Mouse (Mus musculus) kidney, postnatal 25 days (tissue): ENCODE measurements around the gene Hadh.

Experiments
- DNase-seq, 2 experiments: peaks; one replicate each; pipeline ENCODE4 v3.0.0; 2021; ENCODE audit warnings: mixed read lengths in 2 of 2

Gene Hadh

GRCm38 (mm10) chr3:131214841-131215240 lies 57.1 kb downstream of the Hadh start:
- DNase-seq, result peak; percentile 46 to 58

DNA sequence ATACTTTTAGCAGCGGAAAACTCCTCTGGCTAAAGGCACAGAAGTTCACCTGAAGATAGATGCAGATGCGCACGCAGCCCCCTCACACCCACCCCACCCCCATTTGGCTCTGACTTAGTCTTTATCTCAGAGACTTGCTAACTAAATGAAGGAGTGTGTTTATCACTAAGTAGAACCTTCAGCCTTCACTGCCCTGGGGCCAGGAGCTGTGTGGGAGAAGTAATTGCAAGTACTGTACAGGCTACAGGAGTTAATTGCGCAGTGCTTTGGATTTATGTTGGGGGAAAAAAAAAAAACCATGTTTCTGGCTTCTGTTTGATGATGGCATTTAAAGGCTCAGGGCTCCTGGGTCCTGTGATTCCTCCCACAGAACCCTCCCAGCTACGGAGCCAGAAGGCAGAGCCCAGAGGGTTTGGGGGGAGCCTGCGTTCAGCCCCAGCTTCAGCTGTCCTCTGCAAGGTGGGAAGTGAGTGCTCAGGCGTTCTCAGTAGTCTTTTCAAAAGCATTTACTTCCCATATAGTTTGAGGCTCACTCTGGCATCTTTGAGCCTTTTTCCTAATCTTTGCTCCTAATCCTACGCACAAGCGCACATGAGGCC lies 57.7 kb downstream of the Hadh start:
- DNase-seq, result no peak

DNA sequence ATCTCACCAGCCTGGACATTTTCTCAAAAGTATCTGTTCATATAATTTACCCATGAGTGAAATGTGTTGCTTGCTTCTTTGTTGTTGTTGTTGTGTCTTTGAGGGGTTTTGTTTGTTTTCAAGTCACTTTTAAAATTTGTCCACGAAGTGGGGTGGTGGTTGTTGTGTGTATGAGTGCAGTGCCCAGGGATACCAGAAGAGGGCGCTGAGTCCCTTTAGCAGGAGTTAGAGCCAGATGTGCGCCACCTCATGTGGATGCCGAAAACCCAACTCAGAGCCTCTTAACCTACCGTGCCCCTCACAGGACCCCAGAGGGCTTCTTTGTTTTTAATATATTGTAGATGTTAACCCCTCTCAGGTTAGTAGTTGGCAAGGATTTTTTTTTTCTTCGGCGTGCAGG lies 59.7 kb downstream of the Hadh start:
- no peak for DNase-seq

DNA sequence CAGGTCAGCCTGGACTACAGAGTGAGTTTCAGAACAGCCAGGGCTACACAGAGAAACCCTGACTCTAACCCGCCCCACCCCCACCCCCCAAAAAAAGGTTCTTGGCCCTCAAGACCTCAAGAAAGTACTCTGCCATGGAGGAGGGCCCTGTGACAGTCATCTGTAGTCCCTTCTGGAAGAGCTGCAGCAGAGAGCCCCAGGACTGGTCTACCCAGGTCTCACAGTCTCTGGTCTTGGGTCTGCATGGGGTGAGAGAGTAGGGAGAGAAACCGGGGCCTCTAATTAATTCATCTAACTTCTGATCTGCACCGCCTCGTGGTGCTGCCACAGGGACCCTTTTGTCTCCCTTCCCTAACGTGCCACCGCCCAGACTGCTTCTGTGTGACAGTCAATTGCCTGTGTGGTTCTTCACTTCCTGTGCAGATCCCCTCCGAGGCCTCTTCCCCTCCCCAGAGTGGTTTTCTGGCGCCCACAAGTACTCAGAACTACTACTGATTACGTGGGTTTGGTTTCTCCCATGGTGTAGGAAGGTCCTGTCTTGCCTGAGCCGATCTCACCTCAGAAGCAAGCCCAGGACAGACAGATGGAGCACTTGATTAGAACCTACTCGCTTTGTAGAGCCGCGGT lies 63.5 kb downstream of the Hadh start:
- DNase-seq, result no peak

DNA sequence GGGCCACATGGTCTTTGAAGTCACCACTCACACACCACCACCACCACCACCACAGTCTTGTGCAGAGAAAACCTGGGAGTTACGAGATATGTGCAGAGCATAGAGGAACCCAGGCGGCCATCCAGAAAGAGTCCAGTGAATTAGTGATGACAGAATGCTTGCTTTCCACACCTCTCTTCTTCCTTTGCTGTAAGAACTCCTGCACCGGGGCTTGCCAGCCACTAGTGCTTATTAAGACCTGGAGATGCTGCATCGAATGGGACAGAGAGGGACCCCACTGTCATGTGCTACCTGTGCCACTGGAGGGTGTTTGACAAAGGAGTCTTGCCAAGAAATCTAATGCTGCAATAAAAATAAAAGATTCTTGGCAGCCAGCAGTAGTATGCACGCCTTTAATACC lies 64.1 kb downstream of the Hadh start:
- DNase-seq, result no peak

GRCm38 (mm10) chr3:131202311-131202710 lies 69.6 kb downstream of the Hadh start:
- no peak for DNase-seq

GRCm38 (mm10) chr3:131199590-131200288 lies 72.2 kb downstream of the Hadh start:
- DNase-seq, result no peak

DNA sequence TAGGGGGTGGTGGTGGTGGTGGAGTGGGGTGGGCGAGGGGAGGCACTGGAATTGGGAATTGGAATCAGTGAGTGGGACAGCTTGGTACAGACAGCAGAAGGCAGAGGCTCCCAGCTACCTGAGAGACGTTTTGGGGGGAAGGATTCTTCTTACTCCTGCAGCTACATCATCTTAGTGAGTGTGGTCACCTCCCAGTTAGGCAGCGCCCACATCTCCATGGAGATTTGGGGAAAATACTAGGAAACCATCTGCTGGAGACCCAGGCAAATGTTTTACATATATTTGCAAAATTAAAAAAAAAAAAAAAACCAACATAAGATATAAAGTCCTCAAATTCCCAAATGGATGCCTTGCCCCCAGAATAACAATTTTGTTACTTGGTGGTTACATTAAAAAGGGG lies 72.9 kb downstream of the Hadh start:
- no peak for DNase-seq

GRCm38 (mm10) chr3:131196507-131197019 lies 75.3 kb downstream of the Hadh start:
- DNase-seq, result no peak

DNA sequence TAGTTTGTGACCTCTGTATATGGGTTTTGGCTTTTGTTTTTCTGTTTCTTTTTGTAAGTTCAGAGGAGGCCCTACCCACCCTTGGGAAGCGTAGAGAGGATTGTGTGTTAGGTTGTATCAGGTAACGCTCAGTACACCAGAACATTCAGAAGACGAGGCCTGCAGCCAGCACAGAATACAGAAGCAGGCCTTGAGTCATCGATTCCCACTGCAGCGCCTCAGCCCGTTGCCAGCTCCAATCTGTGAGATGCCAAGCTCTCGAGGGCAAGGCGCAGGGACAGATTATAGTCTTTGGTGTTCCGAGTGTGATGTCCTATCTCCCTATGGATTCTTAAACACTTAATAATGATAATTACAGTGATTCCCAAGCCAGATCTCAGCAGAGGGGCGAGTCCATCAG lies 75.9 kb downstream of the Hadh start:
- no peak for DNase-seq

DNA sequence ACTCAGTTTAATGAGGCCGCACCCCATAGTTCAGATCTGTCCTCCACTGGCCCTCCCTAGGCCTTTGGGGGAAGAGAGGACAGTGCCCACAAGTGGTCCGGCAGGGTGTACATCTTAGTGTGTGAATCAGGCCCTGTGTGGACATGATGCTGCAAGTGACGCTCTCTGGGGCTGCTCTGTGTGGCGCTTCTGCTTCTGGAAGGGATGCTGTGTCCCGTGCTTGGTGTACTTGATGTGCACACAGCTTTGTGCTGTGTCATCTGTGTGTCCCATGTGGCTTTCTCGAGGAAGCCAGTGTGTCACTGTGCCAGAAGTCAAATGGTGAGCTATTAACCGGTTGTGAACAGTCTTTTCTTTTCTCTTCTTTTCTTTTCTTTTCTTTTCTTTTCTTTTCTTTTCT lies 80.4 kb downstream of the Hadh start:
- no peak for DNase-seq

DNA sequence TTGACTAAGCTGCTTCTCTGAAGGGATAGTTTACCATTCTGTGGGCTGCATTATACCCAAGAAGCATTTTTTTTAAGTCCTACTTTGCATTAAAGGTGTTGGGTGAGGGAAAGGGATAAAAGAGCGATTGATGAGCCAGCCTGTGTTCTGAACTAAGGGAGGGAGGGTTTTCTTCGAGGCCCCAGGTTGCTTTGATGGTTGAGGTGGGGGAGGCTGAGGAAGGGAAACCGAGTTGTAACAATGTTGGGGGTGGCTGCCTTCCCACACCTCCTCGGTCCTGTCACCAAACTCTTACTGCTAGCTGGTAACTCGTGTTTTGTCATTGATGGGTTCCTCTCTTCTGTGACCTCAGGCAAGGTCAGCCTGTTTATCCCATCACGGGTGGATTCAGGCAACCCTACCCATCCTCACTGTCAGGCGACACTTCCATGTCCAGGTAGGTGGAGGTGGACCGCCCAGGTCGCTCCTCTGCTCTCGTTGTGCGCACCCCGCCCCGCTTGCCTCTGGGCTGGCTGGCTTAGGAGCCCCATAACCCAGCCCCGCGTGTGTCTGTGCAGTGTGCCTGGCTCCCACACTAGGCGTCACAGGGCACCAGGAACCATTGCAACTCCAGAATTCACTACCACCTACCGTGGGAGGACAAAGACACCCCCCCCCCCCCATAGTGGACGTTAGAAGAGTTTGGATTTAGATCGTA lies 81.1 kb downstream of the Hadh start:
- DNase-seq, result no peak

DNA sequence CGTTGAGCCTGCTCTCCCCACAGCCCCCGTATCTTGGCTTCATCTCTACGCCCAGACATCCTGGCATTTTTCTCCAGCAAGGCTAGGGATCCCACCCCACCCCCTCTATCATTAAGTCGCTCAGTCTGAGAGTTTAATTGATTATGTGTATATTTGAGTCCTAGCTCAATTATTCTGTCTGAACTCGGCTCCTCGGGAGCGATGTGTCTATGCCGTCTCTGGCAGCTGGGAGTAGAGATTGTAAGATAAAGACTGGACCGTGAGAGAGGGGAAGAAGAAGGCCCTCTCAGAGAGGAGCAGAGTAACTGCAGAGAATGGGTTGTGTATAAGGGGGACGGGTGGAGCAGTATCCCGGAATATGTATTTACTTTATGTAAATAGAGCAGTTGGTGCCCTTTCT lies 81.7 kb downstream of the Hadh start:
- no peak for DNase-seq

GRCm38 (mm10) chr3:131186193-131186592 lies 85.7 kb downstream of the Hadh start:
- DNase-seq, result no peak
